In the genomic region with DNA sequence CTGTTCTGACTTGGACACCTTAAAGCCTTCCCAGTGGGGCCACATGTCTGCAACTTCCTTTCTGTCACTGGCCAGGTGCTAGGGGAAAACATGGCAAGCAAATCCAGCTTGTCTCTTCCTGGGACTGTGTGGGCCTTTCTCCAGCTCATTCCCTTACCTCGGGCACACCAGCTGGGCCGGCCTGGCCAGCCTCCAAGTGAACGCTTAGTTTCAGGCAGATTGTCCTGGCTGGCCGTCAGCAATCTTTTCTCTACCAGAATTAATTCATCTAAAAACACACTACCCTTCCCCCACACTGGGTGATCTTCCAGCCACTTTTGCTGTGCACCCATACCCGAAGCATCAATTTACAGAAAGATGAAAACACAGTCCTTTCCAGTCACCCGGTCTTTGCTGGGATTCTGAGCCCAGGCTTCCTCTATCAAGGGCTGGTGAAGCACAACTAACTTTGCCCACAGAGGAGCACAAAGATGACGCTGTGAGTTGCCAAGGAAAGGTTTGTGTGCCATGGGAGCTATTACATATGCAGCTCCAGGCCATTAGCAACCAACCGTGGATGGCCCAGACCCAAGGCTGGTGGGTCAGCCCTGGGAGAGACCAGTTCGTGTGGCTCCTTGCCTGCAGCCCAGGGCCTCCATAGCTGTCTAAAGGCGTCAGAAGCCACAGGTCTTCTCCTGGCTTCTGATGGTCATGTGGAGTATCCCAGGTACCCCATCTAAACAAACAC, we compare ENCODE assay signal across 10 mouse cellular contexts.
DNase-seq lines count a peak whose midpoint lies in the region; ATAC-seq lines count a peak whose summit lies in the region.
"Had no signal": no experiment of that assay in that cellular context is flagged by ENCODE, and none has a peak within 500 bp of the region (broad histone marks: within the 10 kb centered on the region; RNA-seq: fewer than 3 reads in every experiment).

No protein-coding gene starts in this region.

- H3K27me3 ChIP-seq in midbrain, embryonic 11.5 days (ENCODE audit: control insufficient read depth, insufficient read depth, low read length): no peaks in the 10 kb centered on the region
- H3K27me3 ChIP-seq in midbrain, embryonic 10.5 days (ENCODE audit: low read depth, poor library complexity, severe bottlenecking): peaks cover 15% of the 10 kb centered on the region; the same call in 1 of the 2 replicates

- ATAC-seq in midbrain, embryonic 11.5 days (ENCODE audit: low FRiP score): no peak
- ATAC-seq: Patski had no signal

- H3K4me1 ChIP-seq in midbrain, embryonic 11.5 days (ENCODE audit: control insufficient read depth, insufficient read depth, low read length): peaks cover 12% of the 10 kb centered on the region
- peaks cover 23% of the 10 kb centered on the region for H3K4me1 ChIP-seq in midbrain, embryonic 10.5 days

- DNase-seq in midbrain, embryonic 11.5 days (ENCODE audit: low spot score, missing footprints): peak; percentile 76
- no peak for DNase-seq in midbrain, embryonic 10.5 days (ENCODE audit: low spot score)
- peak; percentile 86 for DNase-seq in cerebellum, adult 11 months
- peak; percentile 65 to 81 for DNase-seq in frontal cortex, postnatal 36 days (ENCODE audit: low spot score in 2 of 2)
- peak; percentile 91 for DNase-seq in kidney, postnatal 36 days
- DNase-seq in lung, postnatal 14 days: peak; percentile 47
- peak; percentile 6 for DNase-seq in skeletal muscle tissue, adult 2 months (ENCODE audit: low read depth, low spot score)
- DNase-seq in spleen, adult 18-20 months: no peak

- H3K27ac ChIP-seq in midbrain, embryonic 11.5 days (ENCODE audit: low read depth, low read length): no peak overlapping the region
- no peak overlapping the region; the same call in 1 of the 2 replicates for H3K27ac ChIP-seq in midbrain, embryonic 10.5 days (replicated peaks)
- H3K27ac ChIP-seq: heart, embryonic 13.5 days had no signal

- 79% methylated on average over 10 of the region's 10 CpGs for WGBS in midbrain, embryonic 11.5 days
- WGBS in midbrain, embryonic 10.5 days: 87% methylated on average over 10 of the region's 10 CpGs

- no peak overlapping the region for H3K4me2 ChIP-seq in midbrain, embryonic 11.5 days
- H3K4me2 ChIP-seq: heart, embryonic 13.5 days had no signal

- no peak overlapping the region for H3K9ac ChIP-seq in midbrain, embryonic 11.5 days (ENCODE audit: low read length)
- H3K9ac ChIP-seq: heart, embryonic 13.5 days had no signal

- H3K4me3 ChIP-seq in midbrain, embryonic 11.5 days (ENCODE audit: low read depth, low read length): no peak overlapping the region
- no peak overlapping the region for H3K4me3 ChIP-seq in midbrain, embryonic 10.5 days
- H3K4me3 ChIP-seq: heart, embryonic 13.5 days had no signal

- H3K9me3 ChIP-seq in midbrain, embryonic 11.5 days (ENCODE audit: control insufficient read depth, low read length): no peaks in the 10 kb centered on the region
- H3K9me3 ChIP-seq in midbrain, embryonic 10.5 days (replicated peaks): no peaks in the 10 kb centered on the region
- H3K9me3 ChIP-seq: heart, embryonic 13.5 days had no signal

- no peaks in the 10 kb centered on the region for H3K36me3 ChIP-seq in midbrain, embryonic 11.5 days (ENCODE audit: control insufficient read depth, insufficient read depth, low read length)
- no peaks in the 10 kb centered on the region for H3K36me3 ChIP-seq in midbrain, embryonic 10.5 days
- H3K36me3 ChIP-seq: heart, embryonic 13.5 days had no signal

Comparison
In these comparisons a context has a peak if more than half of its experiments do, and no peak if none do; other contexts are left out.
1. DNase-seq: peak in midbrain, embryonic 11.5 days (single experiment), cerebellum, adult 11 months (single experiment), frontal cortex, postnatal 36 days (2 of 2), kidney, postnatal 36 days (2 of 2), lung, postnatal 14 days (single experiment) and skeletal muscle tissue, adult 2 months (single experiment); none in midbrain, embryonic 10.5 days (single experiment) and spleen, adult 18-20 months (0 of 2).